Mouse (Mus musculus): ENCODE data around the gene Rnf43. TPM values are rescaled to one million over a fixed set of nuclear protein-coding genes. Genes with fewer than 3 reads are reported as not detected.

The Rnf43 gene
- total and polyA plus RNA-seq, 2 experiments from 2014 or later = 0.56 to 5.0 TPM

GRCm38 (mm10) chr11:87745632-87746555 is 83.4 kb downstream of the Rnf43 start:
- DNase-seq (ENCODE audit: low spot score) (no peak), ATAC-seq (ENCODE audit: low FRiP score) (no peak)
- 80% methylated on average over 9 of the region's 9 CpGs for WGBS
- no peak overlapping the region for H3K9ac ChIP-seq (replicated peaks; ENCODE audit: low read length, poor library complexity, severe bottlenecking)
- H3K36me3 ChIP-seq (ENCODE audit: insufficient read depth, low read length) = peaks cover 26% of the 10 kb centered on the region
- H3K4me1 ChIP-seq (ENCODE audit: insufficient read depth, low read length) = no peaks in the 10 kb centered on the region
- H3K4me3 ChIP-seq (ENCODE audit: low read depth, low read length) = no peak overlapping the region
- no peak overlapping the region for H3K27ac ChIP-seq (ENCODE audit: low read depth, low read length)
- no peaks in the 10 kb centered on the region for H3K9me3 ChIP-seq (ENCODE audit: low read length)
- H3K27me3 ChIP-seq (ENCODE audit: insufficient read depth, low read length) = no peaks in the 10 kb centered on the region
- H3K4me2 ChIP-seq (ENCODE audit: low read depth, low read length, poor library complexity, severe bottlenecking) = no peak overlapping the region
- TF ChIP-seq CTCF (IDR thresholded peaks at IDR 0.05) = no peak

DNA sequence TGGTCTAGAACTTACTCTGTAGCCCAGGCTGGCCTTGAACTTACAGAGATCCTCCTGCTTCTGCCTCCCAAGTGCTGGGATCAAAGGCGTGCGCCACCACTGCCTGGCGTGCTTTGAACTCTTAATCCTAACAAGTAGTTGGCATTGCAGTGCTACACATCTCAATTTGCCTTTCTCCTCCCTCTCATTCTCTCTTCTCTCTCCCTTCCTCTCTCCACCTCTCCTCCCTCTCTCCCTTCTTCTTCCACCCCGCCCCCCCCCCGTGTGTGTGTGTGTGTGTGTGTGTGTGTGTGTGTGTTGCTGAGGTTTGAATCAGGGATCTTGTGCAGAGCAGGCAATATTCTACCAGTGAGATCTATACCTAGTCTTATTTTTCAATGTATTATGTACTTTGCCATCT is 84.8 kb downstream of the Rnf43 start:
- no peak for ATAC-seq (ENCODE audit: low FRiP score)
- H3K9ac ChIP-seq (replicated peaks; ENCODE audit: low read length, poor library complexity, severe bottlenecking) = no peak overlapping the region

DNA sequence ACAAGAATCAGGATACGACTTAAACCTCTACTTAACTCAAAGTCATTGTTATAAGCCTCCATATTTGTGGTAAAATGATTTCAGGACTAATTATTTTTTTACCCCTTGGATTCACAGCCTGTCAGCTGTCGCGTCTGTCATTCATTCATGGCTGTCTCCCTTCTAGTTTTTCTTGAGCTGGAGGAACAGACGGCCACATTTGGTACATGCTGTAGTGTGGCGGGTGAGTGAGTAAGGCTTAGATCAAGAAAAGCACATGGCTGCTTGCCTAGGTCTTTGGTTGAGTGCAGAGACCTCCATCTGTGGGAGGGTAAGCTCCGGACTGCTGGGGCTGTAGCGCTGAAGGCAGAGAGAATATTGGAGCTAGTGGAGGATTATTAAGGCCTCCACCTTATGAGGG is 85.2 kb downstream of the Rnf43 start:
- Histone ChIP-seq H3K9me3 (ENCODE audit: low read length) (no peaks in the 10 kb centered on the region), H3K27ac (ENCODE audit: low read depth, low read length) (no peak overlapping the region), H3K4me2 (ENCODE audit: low read depth, low read length, poor library complexity, severe bottlenecking) (no peak overlapping the region), H3K4me1 (ENCODE audit: insufficient read depth, low read length) (no peaks in the 10 kb centered on the region), H3K36me3 (ENCODE audit: insufficient read depth, low read length) (peaks cover 14% of the 10 kb centered on the region), H3K9ac (replicated peaks; ENCODE audit: low read length, poor library complexity, severe bottlenecking) (no peak overlapping the region), H3K27me3 (ENCODE audit: insufficient read depth, low read length) (no peaks in the 10 kb centered on the region), H3K4me3 (ENCODE audit: low read depth, low read length) (no peak overlapping the region)
- WGBS = 91% methylated on average over 7 of the region's 7 CpGs
- ATAC-seq (ENCODE audit: low FRiP score) = no peak
- TF ChIP-seq CTCF (IDR thresholded peaks at IDR 0.05) = no peak
- DNase-seq (ENCODE audit: low spot score) = no peak

More for the DNA sequence above, 84.8 kb downstream of the Rnf43 start:
- Histone ChIP-seq H3K4me1 (ENCODE audit: insufficient read depth, low read length) (no peaks in the 10 kb centered on the region), H3K4me3 (ENCODE audit: low read depth, low read length) (no peak overlapping the region), H3K9me3 (ENCODE audit: low read length) (no peaks in the 10 kb centered on the region), H3K27me3 (ENCODE audit: insufficient read depth, low read length) (no peaks in the 10 kb centered on the region), H3K36me3 (ENCODE audit: insufficient read depth, low read length) (peaks cover 18% of the 10 kb centered on the region), H3K27ac (ENCODE audit: low read depth, low read length) (no peak overlapping the region), H3K4me2 (ENCODE audit: low read depth, low read length, poor library complexity, severe bottlenecking) (no peak overlapping the region)
- TF ChIP-seq CTCF (IDR thresholded peaks at IDR 0.05) = no peak
- no peak for DNase-seq (ENCODE audit: low spot score)
- 88% methylated on average over 5 of the region's 5 CpGs for WGBS

DNA sequence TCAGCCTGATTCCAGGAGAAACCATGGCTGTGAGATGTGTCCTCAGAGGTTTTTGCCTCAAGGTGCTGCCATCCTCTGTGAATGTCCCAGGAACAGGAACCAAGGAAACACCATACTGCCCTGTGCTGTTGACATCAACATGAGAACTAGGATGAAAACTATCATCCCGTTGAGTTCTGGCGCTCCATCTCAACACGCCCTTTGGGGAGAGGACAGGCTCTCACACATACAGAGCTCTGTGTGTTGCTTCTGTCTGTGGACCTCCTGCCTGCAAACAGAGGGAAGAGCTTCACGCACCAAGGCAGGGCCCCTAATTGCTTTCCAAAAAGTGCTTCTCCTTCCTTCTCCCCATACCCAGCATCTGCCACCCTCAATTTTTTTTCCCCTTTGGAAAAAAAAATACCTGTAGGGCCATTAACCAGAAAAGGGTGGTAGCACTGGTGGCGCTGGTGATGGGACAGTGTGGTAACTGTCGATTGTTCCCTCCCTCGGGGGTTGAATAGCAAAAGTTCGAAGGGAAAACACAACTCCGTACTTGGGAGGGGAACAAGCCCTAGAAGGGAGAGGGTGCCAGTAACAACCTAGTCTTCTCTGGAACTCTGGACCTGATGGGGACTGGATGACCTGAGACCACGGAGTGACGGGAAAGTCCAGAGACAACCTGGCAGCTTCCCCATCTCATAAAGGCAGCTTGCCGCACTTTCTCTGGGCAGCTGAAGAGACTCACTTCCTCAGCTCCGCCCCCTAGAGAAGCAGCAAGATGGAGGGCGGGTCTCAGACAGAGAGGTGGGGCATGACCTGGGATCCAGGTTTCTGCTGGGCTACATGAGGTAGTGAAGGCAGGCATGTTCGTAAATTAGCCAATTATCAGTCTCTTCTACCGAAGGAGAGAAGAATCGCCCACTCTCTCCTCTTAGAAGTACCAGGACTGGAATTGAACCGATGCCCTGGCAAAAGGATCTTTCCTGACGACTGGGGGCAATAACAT is 85.9 kb downstream of the Rnf43 start:
- Histone ChIP-seq H3K4me1 (ENCODE audit: insufficient read depth, low read length) (no peaks in the 10 kb centered on the region), H3K9me3 (ENCODE audit: low read length) (no peaks in the 10 kb centered on the region), H3K27ac (ENCODE audit: low read depth, low read length) (no peak overlapping the region), H3K9ac (replicated peaks; ENCODE audit: low read length, poor library complexity, severe bottlenecking) (no peak overlapping the region), H3K4me3 (ENCODE audit: low read depth, low read length) (no peak overlapping the region), H3K4me2 (ENCODE audit: low read depth, low read length, poor library complexity, severe bottlenecking) (no peak overlapping the region), H3K27me3 (ENCODE audit: insufficient read depth, low read length) (no peaks in the 10 kb centered on the region), H3K36me3 (ENCODE audit: insufficient read depth, low read length) (peaks cover 10% of the 10 kb centered on the region)
- TF ChIP-seq CTCF (IDR thresholded peaks at IDR 0.05) = no peak
- ATAC-seq (ENCODE audit: low FRiP score) (no peak), DNase-seq (ENCODE audit: low spot score) (no peak)
- 46% methylated on average over 19 of the region's 19 CpGs for WGBS

GRCm38 (mm10) chr11:87749192-87750042 is 86.9 kb downstream of the Rnf43 start:
- 53% methylated on average over 18 of the region's 18 CpGs for WGBS

More at GRCm38 (mm10) chr11:87749192-87750042, 86.9 kb downstream of the Rnf43 start:
- Histone ChIP-seq H3K4me3 (ENCODE audit: low read depth, low read length) (no peak overlapping the region), H3K9ac (replicated peaks; ENCODE audit: low read length, poor library complexity, severe bottlenecking) (no peak overlapping the region), H3K27ac (ENCODE audit: low read depth, low read length) (no peak overlapping the region), H3K4me1 (ENCODE audit: insufficient read depth, low read length) (no peaks in the 10 kb centered on the region), H3K9me3 (ENCODE audit: low read length) (no peaks in the 10 kb centered on the region), H3K4me2 (ENCODE audit: low read depth, low read length, poor library complexity, severe bottlenecking) (no peak overlapping the region), H3K36me3 (ENCODE audit: insufficient read depth, low read length) (peaks cover 5% of the 10 kb centered on the region), H3K27me3 (ENCODE audit: insufficient read depth, low read length) (no peaks in the 10 kb centered on the region)
- DNase-seq (ENCODE audit: low spot score) = no peak
- ATAC-seq (ENCODE audit: low FRiP score) = no peak
- TF ChIP-seq CTCF (IDR thresholded peaks at IDR 0.05) = no peak

Measured in midbrain, postnatal 0 days (tissue).